Mouse (Mus musculus): ENCODE data around the gene Lhfpl2. TPM values are rescaled to one million over a fixed set of nuclear protein-coding genes. Genes with fewer than 3 reads are reported as not detected.
A peak's percentile ranks its signal among the peaks of the same experiment; 100 is the strongest.
"Not testable (repeated sequence)": the region's sequence is repeated elsewhere in the genome, so short reads cannot be mapped to it uniquely, and the experiment has no call there.

Lhfpl2 gene
- 18.5 and 24.8 TPM in 2 replicates for polyA plus RNA-seq (2014; fragmentation: Nextera tagmentation; extraction: Ambion mirVana)

- under 1% methylated on average over 72 of the region's 85 CpGs for WGBS (ENCODE audit: insufficient replicate concordance)
- Histone ChIP-seq H3K27me3 (ENCODE audit: control insufficient read depth, insufficient read depth, low read length) (no peaks in the 10 kb centered on the region), H3K27ac (ENCODE audit: low read depth, low read length) (peak within 1 kb of the TSS; percentile 77), H3K36me3 (ENCODE audit: control insufficient read depth, insufficient read depth, low read length) (no peaks in the 10 kb centered on the region), H3K9me3 (replicated peaks; ENCODE audit: control insufficient read depth, low read length) (peaks cover 2% of the 10 kb centered on the region; the same call in 1 of the 2 replicates), H3K4me3 (ENCODE audit: low read depth, low read length) (peak within 1 kb of the TSS; percentile 84), H3K9ac (ENCODE audit: low read depth, low read length) (peak within 1 kb of the TSS; percentile 80), H3K4me2 (peak within 1 kb of the TSS; percentile 71), H3K4me1 (ENCODE audit: control insufficient read depth, insufficient read depth, low read length) (peaks cover 16% of the 10 kb centered on the region)
- peak; percentile 81 for ATAC-seq (replicated peaks; ENCODE audit: insufficient number of reproducible peaks, low FRiP score, low TSS enrichment)
Measured at GRCm38 (mm10) chr13:94057563-94058560, at the start of gene Lhfpl2. Gene Lhfpl2, plus strand, starts transcription at chr13:94057796.

- H3K9ac ChIP-seq (ENCODE audit: low read depth, low read length), result no peak overlapping the region
- ATAC-seq (replicated peaks; ENCODE audit: insufficient number of reproducible peaks, low FRiP score, low TSS enrichment), result no peak
- no peaks in the 10 kb centered on the region for H3K27me3 ChIP-seq (ENCODE audit: control insufficient read depth, insufficient read depth, low read length)
- no peaks in the 10 kb centered on the region for H3K36me3 ChIP-seq (ENCODE audit: control insufficient read depth, insufficient read depth, low read length)
- H3K4me1 ChIP-seq (ENCODE audit: control insufficient read depth, insufficient read depth, low read length), result no peaks in the 10 kb centered on the region
- no peak overlapping the region for H3K27ac ChIP-seq (ENCODE audit: low read depth, low read length)
- no peaks in the 10 kb centered on the region for H3K9me3 ChIP-seq (replicated peaks; ENCODE audit: control insufficient read depth, low read length)
- no peak overlapping the region for H3K4me2 ChIP-seq
- 78% methylated on average over 4 of the region's 4 CpGs for WGBS (ENCODE audit: insufficient replicate concordance)
- H3K4me3 ChIP-seq (ENCODE audit: low read depth, low read length), result no peak overlapping the region
Measured at GRCm38 (mm10) chr13:94011996-94012575, 45.5 kb upstream of the Lhfpl2 start.

- no peaks in the 10 kb centered on the region for H3K9me3 ChIP-seq (replicated peaks; ENCODE audit: control insufficient read depth, low read length)
- no peaks in the 10 kb centered on the region for H3K4me1 ChIP-seq (ENCODE audit: control insufficient read depth, insufficient read depth, low read length)
- ATAC-seq (replicated peaks; ENCODE audit: insufficient number of reproducible peaks, low FRiP score, low TSS enrichment), result no peak
- no peak overlapping the region for H3K27ac ChIP-seq (ENCODE audit: low read depth, low read length)
- H3K9ac ChIP-seq (ENCODE audit: low read depth, low read length), result no peak overlapping the region
- no peak overlapping the region for H3K4me2 ChIP-seq
- H3K27me3 ChIP-seq (ENCODE audit: control insufficient read depth, insufficient read depth, low read length), result no peaks in the 10 kb centered on the region
- H3K36me3 ChIP-seq (ENCODE audit: control insufficient read depth, insufficient read depth, low read length), result no peaks in the 10 kb centered on the region
- H3K4me3 ChIP-seq (ENCODE audit: low read depth, low read length), result no peak overlapping the region
- WGBS (ENCODE audit: insufficient replicate concordance), result 76% methylated on average over 10 of the region's 10 CpGs
Measured at GRCm38 (mm10) chr13:94013986-94014385, 43.6 kb upstream of the Lhfpl2 start.

GRCm38 (mm10) chr13:94024575-94024974 lies 33.0 kb upstream of the Lhfpl2 start:
- not testable (repeated sequence) for H3K27me3 ChIP-seq (ENCODE audit: control insufficient read depth, insufficient read depth, low read length); H3K36me3 ChIP-seq (ENCODE audit: control insufficient read depth, insufficient read depth, low read length); ATAC-seq (replicated peaks; ENCODE audit: insufficient number of reproducible peaks, low FRiP score, low TSS enrichment); H3K4me1 ChIP-seq (ENCODE audit: control insufficient read depth, insufficient read depth, low read length); H3K9ac ChIP-seq (ENCODE audit: low read depth, low read length); H3K9me3 ChIP-seq (replicated peaks; ENCODE audit: control insufficient read depth, low read length); H3K4me3 ChIP-seq (ENCODE audit: low read depth, low read length); H3K4me2 ChIP-seq; H3K27ac ChIP-seq (ENCODE audit: low read depth, low read length)
- 70% methylated on average over 8 of the region's 13 CpGs for WGBS (ENCODE audit: insufficient replicate concordance)

GRCm38 (mm10) chr13:94029147-94029546 lies 28.4 kb upstream of the Lhfpl2 start:
- Histone ChIP-seq H3K4me3 (ENCODE audit: low read depth, low read length) (no peak overlapping the region), H3K27me3 (ENCODE audit: control insufficient read depth, insufficient read depth, low read length) (no peaks in the 10 kb centered on the region), H3K9ac (ENCODE audit: low read depth, low read length) (no peak overlapping the region), H3K36me3 (ENCODE audit: control insufficient read depth, insufficient read depth, low read length) (no peaks in the 10 kb centered on the region), H3K9me3 (replicated peaks; ENCODE audit: control insufficient read depth, low read length) (no peaks in the 10 kb centered on the region), H3K4me2 (no peak overlapping the region), H3K4me1 (ENCODE audit: control insufficient read depth, insufficient read depth, low read length) (no peaks in the 10 kb centered on the region), H3K27ac (ENCODE audit: low read depth, low read length) (no peak overlapping the region)
- 85% methylated on average over 10 of the region's 10 CpGs for WGBS (ENCODE audit: insufficient replicate concordance)
- no peak for ATAC-seq (replicated peaks; ENCODE audit: insufficient number of reproducible peaks, low FRiP score, low TSS enrichment)

GRCm38 (mm10) chr13:94030551-94030950 lies 27.0 kb upstream of the Lhfpl2 start:
- Histone ChIP-seq H3K36me3 (ENCODE audit: control insufficient read depth, insufficient read depth, low read length) (no peaks in the 10 kb centered on the region), H3K4me1 (ENCODE audit: control insufficient read depth, insufficient read depth, low read length) (no peaks in the 10 kb centered on the region), H3K27ac (ENCODE audit: low read depth, low read length) (no peak overlapping the region), H3K4me2 (no peak overlapping the region), H3K4me3 (ENCODE audit: low read depth, low read length) (no peak overlapping the region), H3K27me3 (ENCODE audit: control insufficient read depth, insufficient read depth, low read length) (no peaks in the 10 kb centered on the region), H3K9me3 (replicated peaks; ENCODE audit: control insufficient read depth, low read length) (no peaks in the 10 kb centered on the region), H3K9ac (ENCODE audit: low read depth, low read length) (no peak overlapping the region)
- ATAC-seq (replicated peaks; ENCODE audit: insufficient number of reproducible peaks, low FRiP score, low TSS enrichment), result no peak
- 85% methylated on average over 2 of the region's 2 CpGs for WGBS (ENCODE audit: insufficient replicate concordance)

GRCm38 (mm10) chr13:94037313-94038051 lies 20.1 kb upstream of the Lhfpl2 start:
- H3K9me3 ChIP-seq (replicated peaks; ENCODE audit: control insufficient read depth, low read length), result no peaks in the 10 kb centered on the region
- H3K27me3 ChIP-seq (ENCODE audit: control insufficient read depth, insufficient read depth, low read length), result no peaks in the 10 kb centered on the region
- WGBS (ENCODE audit: insufficient replicate concordance), result 38% methylated on average over 6 of the region's 6 CpGs
- H3K36me3 ChIP-seq (ENCODE audit: control insufficient read depth, insufficient read depth, low read length), result no peaks in the 10 kb centered on the region
- ATAC-seq (replicated peaks; ENCODE audit: insufficient number of reproducible peaks, low FRiP score, low TSS enrichment), result no peak
- H3K4me1 ChIP-seq (ENCODE audit: control insufficient read depth, insufficient read depth, low read length), result peaks cover 9% of the 10 kb centered on the region; the same call in 1 of the 2 replicates
- no peak overlapping the region for H3K9ac ChIP-seq (ENCODE audit: low read depth, low read length)
- peak overlapping the region; percentile 76 for H3K27ac ChIP-seq (ENCODE audit: low read depth, low read length)
- no peak overlapping the region for H3K4me2 ChIP-seq
- no peak overlapping the region for H3K4me3 ChIP-seq (ENCODE audit: low read depth, low read length)

- Histone ChIP-seq H3K27me3 (ENCODE audit: control insufficient read depth, insufficient read depth, low read length) (no peaks in the 10 kb centered on the region), H3K9ac (ENCODE audit: low read depth, low read length) (no peak overlapping the region), H3K9me3 (replicated peaks; ENCODE audit: control insufficient read depth, low read length) (no peaks in the 10 kb centered on the region), H3K36me3 (ENCODE audit: control insufficient read depth, insufficient read depth, low read length) (no peaks in the 10 kb centered on the region), H3K27ac (ENCODE audit: low read depth, low read length) (peak overlapping the region; percentile 76), H3K4me1 (ENCODE audit: control insufficient read depth, insufficient read depth, low read length) (peaks cover 9% of the 10 kb centered on the region; the same call in 1 of the 2 replicates), H3K4me3 (ENCODE audit: low read depth, low read length) (no peak overlapping the region), H3K4me2 (no peak overlapping the region)
- no peak for ATAC-seq (replicated peaks; ENCODE audit: insufficient number of reproducible peaks, low FRiP score, low TSS enrichment)
- WGBS (ENCODE audit: insufficient replicate concordance), result 8% methylated on average over 2 of the region's 2 CpGs
Measured at GRCm38 (mm10) chr13:94038052-94038340, 19.6 kb upstream of the Lhfpl2 start.
